Comparison of ENCODE assay signal across 9 mouse cellular contexts in genomic region chr1:157506995-157507595, GRCm38 (mm10). TPM values are rescaled to one million over a fixed set of nuclear protein-coding genes. Genes with fewer than 3 reads are reported as not detected.
A peak's percentile ranks its signal among the peaks of the same experiment; 100 is the strongest.
DNase-seq lines count a peak whose midpoint lies in the region; ATAC-seq and TF ChIP-seq lines count a peak whose summit lies in the region.
"Had no signal": no experiment of that assay in that cellular context is flagged by ENCODE, and none has a peak within 500 bp of the region (broad histone marks: within the 10 kb centered on the region; RNA-seq: fewer than 3 reads in every experiment).

No protein-coding gene starts in this region.

- no peak for TF ChIP-seq POLR2A in limb, embryonic 14.5 days (IDR thresholded peaks at IDR 0.05; ENCODE audit: borderline replicate concordance, extremely low read depth, insufficient read depth, insufficient read length)

- H3K36me3 ChIP-seq in lung, embryonic 16.5 days (ENCODE audit: control insufficient read depth, insufficient read depth, low read length), result no peaks in the 10 kb centered on the region
- no peaks in the 10 kb centered on the region for H3K36me3 ChIP-seq in hindbrain, embryonic 11.5 days (ENCODE audit: control insufficient read depth, insufficient read depth, low read length)
- no peaks in the 10 kb centered on the region for H3K36me3 ChIP-seq in limb, embryonic 14.5 days (ENCODE audit: control insufficient read depth, insufficient read depth, low read length)

- H3K27me3 ChIP-seq in lung, embryonic 16.5 days (ENCODE audit: control insufficient read depth, insufficient read depth, low read depth, low read length), result no peaks in the 10 kb centered on the region
- H3K27me3 ChIP-seq in hindbrain, embryonic 11.5 days (ENCODE audit: control insufficient read depth, insufficient read depth, low read length), result no peaks in the 10 kb centered on the region
- no peaks in the 10 kb centered on the region for H3K27me3 ChIP-seq in limb, embryonic 14.5 days (ENCODE audit: control insufficient read depth, insufficient read depth, low read length)
- H3K27me3 ChIP-seq: megakaryocyte, embryonic 14.5 days had no signal

- H3K9me3 ChIP-seq in lung, embryonic 16.5 days (ENCODE audit: control insufficient read depth, low read length), result no peaks in the 10 kb centered on the region
- no peaks in the 10 kb centered on the region for H3K9me3 ChIP-seq in hindbrain, embryonic 11.5 days (ENCODE audit: control insufficient read depth, low read length)
- no peaks in the 10 kb centered on the region for H3K9me3 ChIP-seq in limb, embryonic 14.5 days (ENCODE audit: control insufficient read depth, low read length)

- H3K27ac ChIP-seq in lung, embryonic 16.5 days (ENCODE audit: low read length), result no peak overlapping the region
- no peak overlapping the region for H3K27ac ChIP-seq in hindbrain, embryonic 11.5 days (ENCODE audit: low read depth, low read length)
- H3K27ac ChIP-seq in limb, embryonic 14.5 days (replicated peaks; ENCODE audit: low read depth, low read length), result 0 out of 2 replicates have a peak overlapping the region, but pooled peaks have one; percentile 6

- 35% methylated on average over 4 of the region's 4 CpGs for WGBS in lung, embryonic 16.5 days
- WGBS in hindbrain, embryonic 11.5 days, result 44% methylated on average over 4 of the region's 4 CpGs
- WGBS in limb, embryonic 14.5 days, result 29% methylated on average over 4 of the region's 4 CpGs

- peak overlapping the region; percentile 4; the same call in 1 of the 2 replicates for H3K4me3 ChIP-seq in lung, embryonic 16.5 days (ENCODE audit: low read length)
- no peak overlapping the region for H3K4me3 ChIP-seq in hindbrain, embryonic 11.5 days (ENCODE audit: low read depth, low read length)
- peak overlapping the region; percentile 18 for H3K4me3 ChIP-seq in limb, embryonic 14.5 days (replicated peaks; ENCODE audit: low read length)

- ATAC-seq in lung, embryonic 16.5 days (ENCODE audit: low read depth), result no peak
- no peak for ATAC-seq in hindbrain, embryonic 11.5 days (ENCODE audit: low FRiP score)
- ATAC-seq in limb, embryonic 14.5 days (ENCODE audit: low FRiP score, low read depth), result peak; percentile 65

- H3K4me1 ChIP-seq in lung, embryonic 16.5 days (replicated peaks; ENCODE audit: control insufficient read depth, insufficient read depth, low read length), result 0 out of 2 replicates have a peak, but pooled peaks cover 5% of the 10 kb centered on the region
- no peaks in the 10 kb centered on the region for H3K4me1 ChIP-seq in hindbrain, embryonic 11.5 days (replicated peaks; ENCODE audit: control insufficient read depth, insufficient read depth, low read length)
- H3K4me1 ChIP-seq in limb, embryonic 14.5 days (ENCODE audit: control insufficient read depth, insufficient read depth, low read length), result peaks cover 9% of the 10 kb centered on the region; the same call in 1 of the 2 replicates
- H3K4me1 ChIP-seq: megakaryocyte, embryonic 14.5 days had no signal

- peak overlapping the region; percentile 21 for H3K4me2 ChIP-seq in lung, embryonic 16.5 days (ENCODE audit: low read depth, low read length)
- H3K4me2 ChIP-seq in hindbrain, embryonic 11.5 days (replicated peaks; ENCODE audit: low read depth, low read length), result no peak overlapping the region
- H3K4me2 ChIP-seq in limb, embryonic 14.5 days (replicated peaks; ENCODE audit: low read depth, low read length, severe bottlenecking), result peak overlapping the region; percentile 39

- peak; percentile 30 to 48 for DNase-seq in adrenal gland, adult (ENCODE audit: inconsistent age in 2 of 2, low spot score in 1 of 2)
- DNase-seq in adrenal gland, adult 18-20 months (ENCODE audit: low spot score in 2 of 2), result no peak
- no peak for DNase-seq in lung, adult 18-20 months
- peak; percentile 15 for DNase-seq in hindbrain, embryonic 11.5 days (ENCODE audit: low spot score)
- peak; percentile 60 for DNase-seq in limb, embryonic 14.5 days (ENCODE audit: low spot score)
- no peak for DNase-seq in spleen, postnatal 10 days (ENCODE audit: low spot score in 2 of 2)
- no peak for DNase-seq in spleen, postnatal 4 days (ENCODE audit: low spot score in 2 of 2)

- H3K9ac ChIP-seq in lung, embryonic 16.5 days (ENCODE audit: low read length), result no peak overlapping the region
- no peak overlapping the region for H3K9ac ChIP-seq in hindbrain, embryonic 11.5 days (ENCODE audit: low read depth, low read length)
- H3K9ac ChIP-seq in limb, embryonic 14.5 days (ENCODE audit: low read depth, low read length, severe bottlenecking), result no peak overlapping the region

RNA-seq across cellular contexts. Expression of gene Sec16b, which starts 0.6 kb away (rescaled TPM):
- under 1 TPM; 0.64 to 0.86 TPM for total RNA-seq in adrenal gland, adult 18-20 months (2021)
- 2.5 and 3.0 TPM in 2 replicates for polyA plus RNA-seq in lung, embryonic 16.5 days (2015; fragmentation: Nextera tagmentation; extraction: Ambion mirVana)
- polyA plus RNA-seq in hindbrain, embryonic 11.5 days (2014; fragmentation: Nextera tagmentation; extraction: Ambion mirVana), result 1.1 and 1.5 TPM in 2 replicates
- 5.9 and 6.4 TPM in 2 replicates for polyA plus RNA-seq in limb, embryonic 14.5 days (2012; rRNA removed)
- polyA plus RNA-seq in limb, embryonic 14.5 days (2014; fragmentation: Nextera tagmentation; extraction: Ambion mirVana), result 4.2 and 6.1 TPM in 2 replicates

RNA-seq across cellular contexts. Expression of gene Cryzl2, which starts 48.7 kb away (rescaled TPM):
- 10 to 100 TPM; 38.1 to 65.6 TPM for total RNA-seq in adrenal gland, adult 18-20 months (2021)
- polyA plus RNA-seq in lung, embryonic 16.5 days (2015; fragmentation: Nextera tagmentation; extraction: Ambion mirVana), result 15.6 and 17.6 TPM in 2 replicates
- polyA plus RNA-seq in hindbrain, embryonic 11.5 days (2014; fragmentation: Nextera tagmentation; extraction: Ambion mirVana), result 7.4 and 8.8 TPM in 2 replicates
- 11.8 and 12.9 TPM in 2 replicates for polyA plus RNA-seq in limb, embryonic 14.5 days (2012; rRNA removed)
- 8.7 and 11.2 TPM in 2 replicates for polyA plus RNA-seq in limb, embryonic 14.5 days (2014; fragmentation: Nextera tagmentation; extraction: Ambion mirVana)

Comparison
In these comparisons a context has a peak if more than half of its experiments do, and no peak if none do; other contexts are left out.
1. DNase-seq: peak in adrenal gland, adult (2 of 2), hindbrain, embryonic 11.5 days (single experiment) and limb, embryonic 14.5 days (single experiment); none in adrenal gland, adult 18-20 months (0 of 2), lung, adult 18-20 months (0 of 2), spleen, postnatal 10 days (0 of 2) and spleen, postnatal 4 days (0 of 2).